Mouse (Mus musculus): Measurements from ENCODE around the gene Cdc6.

DNA sequence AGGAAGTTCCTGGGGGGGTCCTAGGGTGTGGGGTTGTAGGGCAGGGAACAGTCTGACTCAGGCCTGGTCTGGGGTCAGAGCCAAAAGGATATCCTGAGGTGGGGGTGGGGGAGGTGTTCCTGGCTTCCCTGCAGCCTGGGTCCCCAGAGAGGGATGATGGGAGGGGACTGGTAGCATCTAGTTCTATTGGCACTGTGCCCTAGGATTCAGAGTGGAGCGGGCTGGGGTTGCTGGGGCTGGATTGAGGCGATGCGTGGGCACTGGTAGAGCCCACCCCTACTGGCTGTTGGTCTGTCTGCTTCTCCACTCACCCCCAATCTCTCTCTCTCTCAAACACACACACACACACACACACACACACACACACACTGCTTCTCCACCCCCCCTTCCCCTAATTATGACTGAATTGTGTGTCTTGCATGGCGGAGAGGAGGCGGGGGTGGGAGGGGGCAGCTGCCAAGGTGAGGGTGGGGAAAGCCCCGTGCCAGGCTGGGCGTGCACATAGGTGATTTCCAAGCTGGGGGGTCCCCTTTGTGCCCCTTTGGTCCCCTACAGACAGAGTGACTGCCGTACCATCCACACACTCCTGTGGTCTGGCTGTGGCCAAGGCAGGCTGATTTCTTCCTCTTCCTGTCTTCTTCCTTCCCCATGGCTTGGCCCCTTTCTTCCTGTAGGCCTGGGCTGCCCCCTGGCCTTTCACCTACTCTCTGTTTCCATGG, 35.5 kb downstream of the Cdc6 start:
- TF ChIP-seq POLR2A (IDR thresholded peaks at IDR 0.05; ENCODE audit: insufficient read depth, low read length) (no peak), CTCF (IDR thresholded peaks at IDR 0.05; ENCODE audit: low read depth, low read length) (no peak), EP300 (IDR thresholded peaks at IDR 0.05; ENCODE audit: insufficient read depth, low read depth, low read length) (no peak)

Measured in ES-Bruce4 (cell line).